Comparison of ENCODE assay signal across 27 mouse cellular contexts in the genomic region with DNA sequence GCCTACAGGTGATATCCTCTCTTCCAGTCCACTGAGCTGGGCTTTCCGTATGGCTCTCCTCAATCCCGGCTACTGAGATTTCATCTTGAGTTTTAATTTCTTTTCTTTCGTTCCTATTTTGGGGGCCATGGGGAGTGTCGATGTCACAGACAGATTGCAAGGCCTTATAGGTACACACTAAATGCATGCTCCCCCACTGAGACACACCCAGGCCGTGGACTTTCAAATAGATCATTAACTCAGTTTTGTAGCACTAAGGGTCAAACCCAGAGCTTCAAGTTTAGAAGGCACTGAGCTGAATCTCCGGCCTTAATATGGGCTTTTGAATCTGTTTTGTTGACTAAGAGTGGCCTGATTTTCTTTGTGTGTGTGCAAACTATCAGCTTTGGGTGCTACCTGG. TPM values are rescaled to one million over a fixed set of nuclear protein-coding genes. Genes with fewer than 3 reads are reported as not detected.
DNase-seq lines count a peak whose midpoint lies in the region; ATAC-seq and TF ChIP-seq lines count a peak whose summit lies in the region.
"Had no signal": no experiment of that assay in that cellular context is flagged by ENCODE, and none has a peak within 500 bp of the region (broad histone marks: within the 10 kb centered on the region; RNA-seq: fewer than 3 reads in every experiment).

No protein-coding gene starts in this region.

- no peaks in the 10 kb centered on the region; the same call in 1 of the 2 replicates for H3K4me1 ChIP-seq in liver, embryonic 16.5 days (ENCODE audit: control insufficient read depth, low read depth, low read length)
- no peaks in the 10 kb centered on the region for H3K4me1 ChIP-seq in liver, embryonic 11.5 days (replicated peaks; ENCODE audit: control insufficient read depth, insufficient read depth, low read length)
- peaks cover 24% of the 10 kb centered on the region for H3K4me1 ChIP-seq in kidney, embryonic 16.5 days (ENCODE audit: insufficient read depth, low read length)
- peaks cover 11% of the 10 kb centered on the region; the same call in 1 of the 2 replicates for H3K4me1 ChIP-seq in small intestine, adult 2 months (ENCODE audit: control insufficient read depth, insufficient read depth, insufficient read length, low read length)
- 0 out of 2 replicates have a peak, but pooled peaks cover 5% of the 10 kb centered on the region for H3K4me1 ChIP-seq in forebrain, embryonic 10.5 days
- H3K4me1 ChIP-seq: midbrain, embryonic 15.5 days had no signal

- H3K9ac ChIP-seq in liver, embryonic 16.5 days (ENCODE audit: low read depth, low read length), result no peak overlapping the region
- no peak overlapping the region for H3K9ac ChIP-seq in liver, embryonic 11.5 days (ENCODE audit: low read depth, low read length)
- H3K9ac ChIP-seq in kidney, embryonic 16.5 days (replicated peaks; ENCODE audit: low read length), result no peak overlapping the region
- H3K9ac ChIP-seq: midbrain, embryonic 15.5 days had no signal

- H3K4me3 ChIP-seq in liver, embryonic 16.5 days (ENCODE audit: low read depth, low read length), result no peak overlapping the region
- H3K4me3 ChIP-seq in liver, embryonic 11.5 days (ENCODE audit: low read depth, low read length), result no peak overlapping the region
- H3K4me3 ChIP-seq in kidney, embryonic 16.5 days (ENCODE audit: low read length), result no peak overlapping the region
- no peak overlapping the region for H3K4me3 ChIP-seq in small intestine, adult 2 months (ENCODE audit: low read depth, low read length)
- H3K4me3 ChIP-seq in forebrain, embryonic 10.5 days, result no peak overlapping the region
- H3K4me3 ChIP-seq: hindbrain, embryonic 10.5 days; midbrain, embryonic 15.5 days had no signal

- WGBS in liver, embryonic 16.5 days (ENCODE audit: insufficient replicate concordance), result 54% methylated on average over 6 of the region's 6 CpGs
- WGBS in liver, embryonic 11.5 days, result 71% methylated on average over 6 of the region's 6 CpGs
- 49% methylated on average over 6 of the region's 6 CpGs for WGBS in kidney, embryonic 16.5 days
- WGBS in small intestine, adult 2 months, result 29% methylated on average over 6 of the region's 6 CpGs
- WGBS in forebrain, embryonic 10.5 days, result 86% methylated on average over 6 of the region's 6 CpGs

- no peak for DNase-seq in liver, embryonic 11.5 days (ENCODE audit: low spot score)
- peak; percentile 78 to 84 for DNase-seq in kidney, adult 8-10 months
- no peak for DNase-seq in forebrain, embryonic 10.5 days (ENCODE audit: extremely low spot score, low spot score)
- DNase-seq in embryo, embryonic 10 days (ENCODE audit: low spot score), result no peak
- DNase-seq: adrenal gland, postnatal 25 days; B cell, adult 2 months; cerebellum, adult 11-12 months; cerebellum, postnatal 10 days; gastrocnemius, postnatal 14 days; heart, postnatal 14 days; layer of hippocampus, postnatal 36 days; left cerebral cortex, postnatal 4 days; lung, adult 2 months; lung, postnatal 14 days; right cerebral cortex, postnatal 25 days; spleen, adult 18-20 months; thymus, postnatal 14 days had no signal

- H3K9me3 ChIP-seq in liver, embryonic 16.5 days (replicated peaks; ENCODE audit: control insufficient read depth, low read length), result no peaks in the 10 kb centered on the region
- H3K9me3 ChIP-seq in liver, embryonic 11.5 days (ENCODE audit: control insufficient read depth, low read length), result no peaks in the 10 kb centered on the region
- no peaks in the 10 kb centered on the region for H3K9me3 ChIP-seq in kidney, embryonic 16.5 days (ENCODE audit: low read length)
- no peaks in the 10 kb centered on the region for H3K9me3 ChIP-seq in forebrain, embryonic 10.5 days
- H3K9me3 ChIP-seq: hindbrain, embryonic 10.5 days; midbrain, embryonic 15.5 days had no signal

- no peak for TF ChIP-seq CTCF in small intestine, adult 2 months (IDR thresholded peaks at IDR 0.05; ENCODE audit: extremely low read depth, insufficient read length, insufficient replicate concordance, low read depth, low read length)

- no peak overlapping the region for H3K27ac ChIP-seq in liver, embryonic 16.5 days (ENCODE audit: low read length)
- H3K27ac ChIP-seq in liver, embryonic 11.5 days (ENCODE audit: low read depth, low read length), result no peak overlapping the region
- peak overlapping the region; percentile 19; the same call in 1 of the 2 replicates for H3K27ac ChIP-seq in kidney, embryonic 16.5 days (ENCODE audit: low read length)
- H3K27ac ChIP-seq in small intestine, adult 2 months (ENCODE audit: insufficient read depth, low read depth, low read length), result peak overlapping the region; percentile 52
- no peak overlapping the region for H3K27ac ChIP-seq in forebrain, embryonic 10.5 days
- H3K27ac ChIP-seq: hindbrain, embryonic 10.5 days; hindbrain, postnatal 0 days; midbrain, embryonic 15.5 days had no signal

- no peaks in the 10 kb centered on the region for H3K27me3 ChIP-seq in liver, embryonic 16.5 days (ENCODE audit: control insufficient read depth, insufficient read depth, low read depth, low read length)
- H3K27me3 ChIP-seq in liver, embryonic 11.5 days (replicated peaks; ENCODE audit: control insufficient read depth, insufficient read depth, low read length), result no peaks in the 10 kb centered on the region
- no peaks in the 10 kb centered on the region for H3K27me3 ChIP-seq in kidney, embryonic 16.5 days (ENCODE audit: insufficient read depth, low read length)
- H3K27me3 ChIP-seq in small intestine, adult 2 months (ENCODE audit: control insufficient read depth, insufficient read depth, low read length), result no peaks in the 10 kb centered on the region
- no peaks in the 10 kb centered on the region for H3K27me3 ChIP-seq in forebrain, embryonic 10.5 days (ENCODE audit: poor library complexity, severe bottlenecking)
- H3K27me3 ChIP-seq: midbrain, embryonic 15.5 days had no signal

- peak; percentile 76 for ATAC-seq in liver, embryonic 16.5 days (ENCODE audit: low read depth)
- ATAC-seq in liver, embryonic 11.5 days (replicated peaks; ENCODE audit: low FRiP score), result no peak
- ATAC-seq in kidney, embryonic 16.5 days (ENCODE audit: low FRiP score, low TSS enrichment), result no peak; the same call in 1 of the 2 replicates
- ATAC-seq: forebrain, embryonic 14.5 days; hindbrain, postnatal 0 days; midbrain, embryonic 15.5 days had no signal

- no peaks in the 10 kb centered on the region for H3K36me3 ChIP-seq in liver, embryonic 16.5 days (ENCODE audit: control insufficient read depth, insufficient read depth)
- H3K36me3 ChIP-seq in liver, embryonic 11.5 days (ENCODE audit: control insufficient read depth, insufficient read depth, low read length), result no peaks in the 10 kb centered on the region
- no peaks in the 10 kb centered on the region for H3K36me3 ChIP-seq in kidney, embryonic 16.5 days (ENCODE audit: insufficient read depth, low read length)
- H3K36me3 ChIP-seq in small intestine, adult 2 months (ENCODE audit: control insufficient read depth, insufficient read depth, low read length), result no peaks in the 10 kb centered on the region
- H3K36me3 ChIP-seq in forebrain, embryonic 10.5 days (replicated peaks), result no peaks in the 10 kb centered on the region
- H3K36me3 ChIP-seq: hindbrain, embryonic 10.5 days; midbrain, embryonic 15.5 days had no signal

- TF ChIP-seq POLR2A in small intestine, adult 2 months (IDR thresholded peaks at IDR 0.05; ENCODE audit: low read depth, low read length), result no peak

- no peak overlapping the region for H3K4me2 ChIP-seq in liver, embryonic 16.5 days (ENCODE audit: low read depth, low read length)
- H3K4me2 ChIP-seq in liver, embryonic 11.5 days, result no peak overlapping the region
- no peak overlapping the region for H3K4me2 ChIP-seq in kidney, embryonic 16.5 days (replicated peaks; ENCODE audit: low read depth, low read length)
- H3K4me2 ChIP-seq: midbrain, embryonic 15.5 days had no signal

RNA-seq across cellular contexts. Expression of a gene that starts 11.7 kb away (rescaled TPM):
- polyA plus RNA-seq in liver, embryonic 16.5 days (2015; fragmentation: Nextera tagmentation; extraction: Ambion mirVana), result 0.06 TPM in 1 of 2 replicates, not detected in the other
- polyA plus RNA-seq in liver, embryonic 11.5 days (2014; fragmentation: Nextera tagmentation; extraction: Ambion mirVana), result 0.07 TPM in 1 of 2 replicates, not detected in the other
- 0.10 TPM in 1 of 2 replicates, not detected in the other for polyA plus RNA-seq in kidney, embryonic 16.5 days (2015; fragmentation: Nextera tagmentation; extraction: Ambion mirVana)
- 0.06 TPM in 1 of 2 replicates, not detected in the other for polyA plus RNA-seq in small intestine, adult 2 months (2012; rRNA removed)
- polyA plus RNA-seq in forebrain, embryonic 10.5 days (2016; fragmentation: Nextera tagmentation; extraction: Ambion mirVana), result not detected in 2 replicates
- polyA plus RNA-seq: embryonic facial prominence, embryonic 11.5 days; forebrain, embryonic 14.5 days; hindbrain, embryonic 10.5 days; midbrain, embryonic 15.5 days; neural tube, embryonic 11.5 days; stomach, embryonic 16.5 days had no signal

RNA-seq across cellular contexts. Expression of a gene that starts 23.8 kb away (rescaled TPM):
- polyA plus RNA-seq in liver, embryonic 16.5 days (2015; fragmentation: Nextera tagmentation; extraction: Ambion mirVana), result 20.0 and 23.6 TPM in 2 replicates
- 1.4 TPM in 2 replicates for polyA plus RNA-seq in liver, embryonic 11.5 days (2014; fragmentation: Nextera tagmentation; extraction: Ambion mirVana)
- polyA plus RNA-seq in kidney, embryonic 16.5 days (2015; fragmentation: Nextera tagmentation; extraction: Ambion mirVana), result 39.5 and 48.8 TPM in 2 replicates
- polyA plus RNA-seq in small intestine, adult 2 months (2012; rRNA removed), result 9.7 and 25.8 TPM in 2 replicates
- 0.17 TPM in 1 of 2 replicates, not detected in the other for polyA plus RNA-seq in forebrain, embryonic 10.5 days (2016; fragmentation: Nextera tagmentation; extraction: Ambion mirVana)
- polyA plus RNA-seq: forebrain, embryonic 14.5 days had no signal

Comparison
In these comparisons a context has a peak if more than half of its experiments do, and no peak if none do; other contexts are left out.
1. H3K27ac ChIP-seq: peak in kidney, embryonic 16.5 days (single experiment) and small intestine, adult 2 months (single experiment); none in liver, embryonic 16.5 days (single experiment), liver, embryonic 11.5 days (single experiment) and forebrain, embryonic 10.5 days (single experiment).
2. DNase-seq: peak in kidney, adult 8-10 months (2 of 2); none in liver, embryonic 11.5 days (single experiment), forebrain, embryonic 10.5 days (single experiment) and embryo, embryonic 10 days (single experiment).